Mouse (Mus musculus): ENCODE data around the gene Olfr71.
A peak's percentile ranks its signal among the peaks of the same experiment; 100 is the strongest.

Olfr71 gene

DNA sequence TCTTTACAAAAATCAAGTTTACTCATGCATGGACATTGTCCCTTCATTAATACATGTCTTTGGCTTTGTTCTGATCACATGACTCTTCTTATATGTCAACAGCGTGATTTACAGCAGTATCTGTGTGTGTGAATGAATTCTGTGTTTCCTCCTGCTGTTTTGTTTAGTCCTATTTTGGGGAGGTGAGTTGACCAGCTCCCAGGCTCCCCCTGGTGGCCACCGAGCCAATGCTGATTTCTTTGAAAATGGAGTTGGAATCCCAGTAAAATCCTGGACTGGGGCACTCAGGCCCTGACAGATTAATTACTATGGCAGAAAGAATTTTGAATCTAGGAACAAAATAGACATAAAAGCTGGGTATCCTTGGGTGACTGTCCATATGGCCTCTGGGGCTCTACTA is 1.8 kb upstream of the Olfr71 start:
- DNase-seq (ENCODE audit: low spot score), result peak; percentile 83

DNA sequence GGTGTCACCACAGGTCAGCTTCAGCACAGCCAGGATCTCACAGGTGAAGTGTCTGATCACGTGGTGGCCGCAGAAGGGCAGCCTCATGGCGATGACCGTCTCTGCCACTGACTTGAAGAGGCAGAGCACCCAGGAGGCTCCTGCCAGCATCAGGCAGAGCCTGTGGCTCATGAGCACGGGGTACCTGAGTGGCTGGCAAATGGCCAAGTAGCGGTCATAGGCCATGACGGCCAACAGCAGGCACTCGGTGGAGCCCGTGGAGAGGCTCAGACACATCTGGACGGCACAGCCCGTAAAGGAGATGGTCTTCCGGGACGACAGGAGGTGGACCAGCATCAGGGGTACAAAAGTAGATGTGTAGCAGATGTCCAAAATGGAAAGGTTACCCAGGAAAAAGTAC is 4.1 kb downstream of the Olfr71 start:
- no peak for DNase-seq (ENCODE audit: low spot score)

- DNase-seq (ENCODE audit: low spot score), result no peak
Measured at GRCm38 (mm10) chr4:43703851-43704250, 6.2 kb downstream of the Olfr71 start.

GRCm38 (mm10) chr4:43703439-43703838 is 6.6 kb downstream of the Olfr71 start:
- DNase-seq (ENCODE audit: low spot score), result no peak

DNA sequence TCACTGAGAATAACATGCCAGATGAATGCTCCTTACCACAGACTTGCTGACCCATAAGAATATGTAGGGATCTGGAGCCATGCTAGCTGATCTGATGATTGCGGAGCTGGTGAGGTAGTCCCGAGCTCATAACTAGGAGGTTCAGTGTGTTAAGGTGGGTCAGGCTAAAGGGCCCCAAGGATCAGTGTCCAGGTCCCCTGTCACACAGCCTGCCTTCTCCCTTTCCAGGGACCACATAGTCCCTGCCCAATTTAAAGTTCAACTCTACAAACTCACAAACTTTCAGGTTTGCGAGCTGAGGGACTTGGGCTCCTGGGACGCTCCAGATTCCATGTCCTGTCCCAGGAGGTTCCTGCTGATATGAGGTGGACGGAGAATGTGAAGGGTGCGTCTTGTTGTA is 9.3 kb downstream of the Olfr71 start, which contains the start of gene Olfr70:
Olfr70 (minus strand) TSS at position 101 of the 400 bp plus-strand sequence.
- DNase-seq (ENCODE audit: low spot score), result no peak

DNA sequence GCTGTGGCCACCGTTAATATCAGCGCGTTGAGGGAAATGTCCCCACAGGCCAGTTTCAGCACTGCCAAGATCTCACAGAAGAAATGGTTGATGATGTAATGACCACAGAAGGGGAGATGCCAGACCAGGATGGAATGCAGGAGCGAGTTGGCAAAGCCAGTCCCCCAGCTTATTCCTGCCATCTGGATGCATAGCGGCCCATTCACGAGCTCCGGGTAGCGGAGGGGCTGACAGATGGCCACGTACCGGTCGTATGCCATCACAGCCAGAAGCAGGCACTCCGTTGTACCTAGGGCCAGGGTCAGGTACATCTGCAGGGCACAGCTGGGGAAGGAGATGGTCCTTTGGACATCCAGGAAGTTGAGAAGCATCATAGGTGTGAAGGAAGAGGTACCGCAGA is 13.5 kb downstream of the Olfr71 start:
- DNase-seq (ENCODE audit: low spot score), result no peak

DNA sequence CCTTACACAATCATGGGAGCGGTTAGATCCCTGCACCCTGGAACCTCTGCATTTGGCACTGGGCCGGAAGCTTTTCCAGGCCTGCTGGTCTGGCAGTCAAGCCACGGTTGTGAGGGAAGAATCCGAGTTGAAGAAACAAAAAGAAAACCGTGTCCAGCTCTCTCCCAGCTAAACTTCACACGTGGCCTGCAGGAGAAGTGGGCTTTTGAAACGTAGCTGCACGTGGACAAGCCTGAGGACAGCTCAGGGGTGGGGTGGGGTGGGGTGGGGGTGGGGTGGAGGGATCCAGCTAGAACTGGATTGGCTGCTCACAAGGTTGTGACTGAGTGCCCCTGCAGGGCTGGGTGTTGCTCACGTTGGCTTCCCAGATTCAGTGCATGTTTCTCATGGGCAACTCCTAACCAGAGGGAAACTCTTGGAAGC is 14.8 kb downstream of the Olfr71 start:
- no peak for DNase-seq (ENCODE audit: low spot score)

DNA sequence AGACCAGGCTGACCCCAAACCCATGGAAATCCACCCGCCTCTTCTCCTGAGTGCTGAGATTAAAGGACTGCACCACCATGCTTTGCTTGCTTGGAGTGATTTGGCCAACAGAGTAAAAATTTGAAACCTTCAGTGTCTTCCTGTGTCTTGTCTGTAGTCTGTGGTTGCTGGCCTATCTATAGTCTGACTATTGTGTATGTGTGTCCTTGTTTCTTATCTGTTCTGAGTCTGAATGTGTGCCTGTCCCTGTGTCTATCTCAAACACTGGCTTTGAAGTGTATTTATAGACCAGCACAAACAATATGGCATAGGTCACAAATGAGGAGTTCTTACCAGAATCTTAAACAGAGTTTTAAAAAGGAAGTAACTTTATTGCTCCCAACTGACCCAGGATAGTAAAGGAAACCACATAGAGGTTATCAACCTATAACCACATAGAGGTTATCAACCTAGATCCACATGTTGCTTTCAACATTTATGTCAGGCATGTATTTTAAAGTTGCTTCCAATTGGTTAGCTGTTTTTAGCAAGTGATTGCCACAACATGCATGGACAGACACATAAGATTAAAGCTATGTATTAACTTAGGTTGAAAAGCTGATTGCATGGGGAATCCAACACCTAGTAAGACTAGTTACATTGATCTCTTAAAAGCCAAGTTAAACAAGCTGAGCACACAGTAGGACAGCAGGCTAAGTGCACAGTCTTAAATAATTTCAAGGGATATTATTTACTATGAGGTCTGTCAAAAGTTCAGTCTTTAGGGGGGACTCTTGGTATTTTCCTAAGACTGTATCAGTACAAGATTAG is 15.4 kb downstream of the Olfr71 start:
- DNase-seq (ENCODE audit: low spot score), result no peak

DNA sequence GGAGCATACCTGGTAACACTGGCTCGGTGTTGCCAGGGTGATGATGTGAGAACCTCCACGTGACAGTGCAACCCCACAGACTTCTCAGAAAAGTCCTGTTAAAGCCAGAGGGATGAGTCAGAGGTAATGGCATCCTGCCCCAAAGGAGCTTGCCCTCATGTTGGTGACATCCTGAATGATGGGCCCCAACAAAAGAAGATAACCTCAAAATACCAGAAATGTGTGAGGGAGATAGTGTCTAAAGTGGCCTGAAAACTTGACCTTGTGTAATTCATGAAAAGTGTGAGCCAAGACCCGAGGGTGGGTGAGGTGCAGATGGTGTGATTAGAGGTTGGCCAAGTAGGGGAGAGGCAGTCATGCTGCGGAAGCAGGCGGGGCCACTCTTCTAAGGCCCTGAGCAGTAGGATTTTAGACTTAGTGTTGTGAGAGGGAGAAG is 16.2 kb downstream of the Olfr71 start:
- DNase-seq (ENCODE audit: low spot score), result no peak

- no peak for DNase-seq (ENCODE audit: low spot score)
Measured at GRCm38 (mm10) chr4:43691026-43691425, 19.0 kb downstream of the Olfr71 start.

- no peak for DNase-seq (ENCODE audit: low spot score)
Measured at GRCm38 (mm10) chr4:43690021-43690420, 20.0 kb downstream of the Olfr71 start.

DNA sequence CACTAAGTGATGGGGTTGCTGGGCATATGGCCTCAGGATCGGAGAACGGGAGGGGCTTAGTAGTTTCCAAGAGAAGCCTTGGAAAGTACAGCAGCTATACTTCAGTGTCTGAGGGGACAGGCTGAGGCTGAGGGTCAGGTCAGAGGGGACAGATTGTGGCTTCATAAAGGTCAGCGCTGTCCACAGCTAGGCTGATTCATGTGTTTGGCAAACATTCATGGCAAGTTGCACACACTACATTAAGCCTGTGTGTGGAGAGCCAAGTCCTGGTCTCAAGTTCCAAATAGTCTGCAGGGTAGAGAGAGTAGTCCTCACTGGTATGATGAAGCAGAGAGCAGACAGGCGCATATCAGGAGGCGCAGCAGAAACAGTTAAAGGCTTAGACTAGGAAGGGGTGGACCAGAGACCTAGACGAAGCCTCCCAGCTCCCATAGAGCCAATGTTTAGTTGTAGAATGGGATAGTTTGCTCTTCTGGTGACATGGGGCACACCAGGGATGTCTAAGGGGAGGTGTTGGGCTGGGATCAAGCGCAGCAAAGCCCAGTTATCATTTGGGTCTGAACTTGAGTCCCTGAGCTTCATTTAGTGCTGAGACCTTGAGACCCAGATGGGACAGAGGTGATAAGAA is 30.5 kb downstream of the Olfr71 start:
- no peak for DNase-seq (ENCODE audit: low spot score)

GRCm38 (mm10) chr4:43678541-43678940 is 31.5 kb downstream of the Olfr71 start:
- DNase-seq (ENCODE audit: low spot score), result no peak

DNA sequence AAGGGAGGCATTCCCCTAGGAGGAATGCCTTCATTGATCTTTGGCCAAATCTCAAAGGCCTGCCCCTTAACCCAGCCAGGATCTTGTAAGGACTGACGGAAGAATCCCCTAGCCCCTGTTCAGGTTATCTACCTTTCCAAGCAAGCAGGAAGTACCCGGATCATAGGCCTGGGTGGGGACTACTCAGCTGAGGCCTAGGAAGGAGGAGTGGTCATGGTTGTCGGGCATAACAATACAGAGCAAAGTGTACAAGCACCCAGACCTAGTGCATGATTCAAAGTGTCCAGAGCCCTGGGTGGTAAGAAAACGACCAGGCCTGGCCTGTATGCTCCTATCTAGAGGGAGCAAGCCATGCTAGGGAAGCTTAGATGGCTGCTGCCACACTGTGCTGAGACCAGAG is 34.4 kb downstream of the Olfr71 start:
- no peak for DNase-seq (ENCODE audit: low spot score)

DNA sequence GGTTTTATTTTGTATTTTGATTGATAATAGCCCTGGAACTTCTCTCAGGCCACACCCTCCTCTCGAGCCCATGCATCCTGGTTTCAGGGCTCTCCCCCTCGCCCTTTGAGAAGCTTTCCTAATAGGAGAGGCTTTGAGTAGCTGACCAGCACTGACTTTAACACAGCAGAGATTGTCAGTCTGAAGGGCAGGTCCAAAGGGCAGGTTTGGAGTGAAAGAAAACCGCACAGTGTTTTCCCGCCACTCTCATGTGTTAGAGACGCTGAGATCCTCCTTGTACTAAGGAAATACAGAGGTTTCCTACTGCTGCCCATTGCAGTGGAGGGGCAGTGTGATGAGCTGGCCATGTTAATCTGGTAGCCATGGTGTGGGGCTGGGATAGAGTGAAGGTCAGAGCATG is 35.1 kb downstream of the Olfr71 start:
- no peak for DNase-seq (ENCODE audit: low spot score)

DNA sequence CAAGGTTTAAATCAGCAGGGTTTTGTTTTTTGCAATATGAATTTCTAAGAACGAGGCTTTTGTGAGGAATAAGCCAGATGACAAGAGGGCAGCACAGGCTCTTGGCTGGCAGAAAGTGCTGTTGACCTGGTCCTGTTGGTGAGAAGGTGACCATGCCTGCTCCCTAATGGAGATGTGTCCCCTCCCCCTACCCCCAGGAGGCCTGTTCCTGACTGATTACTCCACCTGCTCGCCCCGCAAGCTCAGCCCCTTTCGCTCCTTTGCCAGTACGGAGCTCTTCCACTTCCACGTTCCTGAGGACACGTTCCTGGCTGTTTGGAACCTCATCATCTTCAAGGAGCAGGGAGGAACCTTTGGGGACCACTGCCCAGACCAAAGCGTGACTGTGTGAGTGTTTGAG is 36.4 kb downstream of the Olfr71 start:
- no peak for DNase-seq (ENCODE audit: low spot score)

DNA sequence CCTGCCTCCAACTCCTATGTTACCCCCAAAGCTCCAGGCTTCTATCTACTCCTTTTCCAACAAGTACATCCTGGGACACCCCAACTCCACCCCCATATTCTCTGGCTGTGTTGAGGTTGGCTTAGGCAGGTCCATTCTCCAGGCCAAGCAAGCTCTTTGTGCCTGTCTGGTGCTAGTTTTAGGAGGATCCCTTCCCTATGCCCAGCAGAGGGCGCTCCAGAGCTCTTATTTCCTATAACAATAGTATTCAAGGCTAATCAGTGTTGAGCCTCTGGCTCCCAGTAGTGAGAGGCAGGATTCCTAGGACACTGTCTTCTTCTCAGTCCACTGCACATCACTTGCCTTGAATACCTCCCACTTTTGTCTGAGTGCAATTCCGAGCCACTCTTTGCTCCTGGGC is 38.0 kb downstream of the Olfr71 start:
- peak; percentile 98 for DNase-seq (ENCODE audit: low spot score)

DNA sequence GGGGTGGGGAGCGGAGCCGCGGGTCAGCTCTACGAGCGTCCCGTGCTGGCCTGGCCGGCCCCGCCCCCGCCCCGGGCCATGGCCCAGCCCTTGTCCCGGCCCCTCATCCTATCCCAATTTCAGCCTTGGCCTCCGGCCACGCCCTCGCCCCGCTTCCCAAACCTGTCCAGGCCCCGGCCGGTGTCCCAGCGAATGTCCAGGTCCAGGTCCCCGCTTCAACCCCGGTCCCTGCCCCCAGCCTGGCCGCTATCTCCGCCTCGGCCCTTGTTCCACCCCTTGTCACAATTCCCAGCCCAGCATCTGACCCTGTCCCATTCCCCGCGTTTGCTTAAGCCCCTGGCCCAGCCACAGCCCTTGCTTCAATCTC is 40.6 kb downstream of the Olfr71 start:
- DNase-seq (ENCODE audit: low spot score), result peak; percentile 74

GRCm38 (mm10) chr4:43668782-43669427 is 41.1 kb downstream of the Olfr71 start, which contains the start of the genes Tmem8b and Fam221b:
TSS of gene Tmem8b (plus strand) at chr4:43668971.
TSS of gene Fam221b (minus strand) at chr4:43669145.
- peak; percentile 94 for DNase-seq (ENCODE audit: low spot score)

DNA sequence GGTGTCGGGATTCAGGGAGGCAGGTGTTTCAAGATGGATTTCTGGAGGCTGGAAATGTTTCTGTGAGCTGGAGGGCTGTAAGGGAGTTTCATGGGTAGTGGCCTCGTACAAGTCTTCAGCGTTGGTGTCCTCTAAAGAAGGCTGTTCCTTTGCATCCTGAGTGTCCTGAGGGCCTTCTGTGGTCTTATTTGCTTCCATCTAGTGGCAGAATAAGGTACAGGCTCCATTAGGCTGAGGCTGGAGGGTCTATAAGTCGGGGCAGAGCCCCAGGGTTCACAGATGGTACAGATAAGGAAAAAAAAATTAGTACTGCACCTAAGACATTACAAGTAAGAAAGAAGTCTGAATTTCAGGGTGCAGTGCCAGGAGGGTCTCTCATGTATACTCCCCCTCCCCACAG is 43.6 kb downstream of the Olfr71 start:
- peak; percentile 63 for DNase-seq (ENCODE audit: low spot score)

GRCm38 (mm10) chr4:43657146-43657545 is 52.9 kb downstream of the Olfr71 start:
- no peak for DNase-seq (ENCODE audit: low spot score)

DNA sequence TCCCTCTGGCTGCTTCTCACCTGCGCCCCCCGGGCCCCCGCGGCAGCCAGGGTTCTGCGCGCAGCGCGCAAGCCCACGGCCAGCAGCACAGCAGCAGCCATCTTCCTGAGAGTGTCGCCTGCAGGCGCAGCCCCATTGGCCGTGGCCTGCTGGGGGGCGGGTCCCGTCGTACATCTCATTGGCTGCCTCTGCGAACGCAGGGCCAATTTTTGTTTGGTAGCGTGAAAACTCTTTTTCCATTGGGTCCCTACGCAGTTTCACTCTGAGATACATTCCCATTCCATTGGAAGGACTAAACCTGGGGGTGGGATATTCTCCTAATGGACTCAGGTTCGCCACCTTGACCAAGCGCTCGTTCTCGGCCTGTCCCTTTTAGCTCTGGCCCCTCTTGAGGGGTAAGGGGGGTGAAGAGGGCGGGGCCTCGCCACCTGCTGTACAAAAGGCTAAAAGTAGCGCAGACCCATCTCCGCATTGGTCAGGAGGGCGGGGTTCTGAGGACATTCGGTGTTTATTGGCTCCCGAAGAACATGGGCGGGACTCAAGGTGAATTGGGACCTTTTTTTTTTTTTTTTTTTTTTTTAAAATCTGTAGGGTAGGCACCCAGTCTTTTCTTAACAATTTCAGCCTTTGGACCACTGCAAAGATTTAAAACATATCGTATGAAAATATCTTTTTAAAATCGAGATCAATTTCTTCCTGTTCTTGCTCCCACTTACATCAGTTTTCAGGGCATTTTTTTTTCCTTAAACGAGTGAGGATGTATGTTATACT is 53.5 kb downstream of the Olfr71 start, which contains the start of gene Hint2:
Hint2 (minus strand) TSS at position 128 of the 771 bp plus-strand sequence.
- DNase-seq (ENCODE audit: low spot score), result peak; percentile 97

All from embryo, embryonic 10.5 days (tissue).